Mouse (Mus musculus) midbrain, embryonic 15.5 days (tissue): Measurements from ENCODE around the gene Arid2. TPM values are rescaled to one million over a fixed set of nuclear protein-coding genes. Genes with fewer than 3 reads are reported as not detected.

Experiments used
- ATAC-seq: fragments of 200-750 bp; cut with Nextera tagmentation; replicated peaks from 2 replicates; pipeline ENCODE4 v1.8.0; 2017; ENCODE audit warnings: moderate TSS enrichment
- H3K27ac ChIP-seq: fragments of 300-500 bp; sonication (generic); 2 replicates; pipeline ENCODE4 v1.5.1; 2015; ENCODE audit warnings: mild to moderate bottlenecking, inconsistent platforms
- H3K27me3 ChIP-seq: fragments of 300-500 bp; sonication (generic); replicated peaks from 2 replicates; pipeline ENCODE4 v1.6.1; 2015; ENCODE audit warnings: inconsistent platforms
- H3K36me3 ChIP-seq: fragments of 300-500 bp; sonication (generic); replicated peaks from 2 replicates; pipeline ENCODE4 v1.6.1; 2015; ENCODE audit warnings: inconsistent platforms
- H3K4me1 ChIP-seq: fragments of 300-500 bp; sonication (generic); 2 replicates; pipeline ENCODE4 v1.6.1; 2015; ENCODE audit warnings: inconsistent platforms
- H3K4me2 ChIP-seq: fragments of 300-500 bp; sonication (generic); 2 replicates; pipeline ENCODE4 v1.6.1; 2015; ENCODE audit warnings: inconsistent platforms, mild to moderate bottlenecking, moderate library complexity
- H3K4me3 ChIP-seq: fragments of 300-500 bp; sonication (generic); 2 replicates; pipeline ENCODE4 v1.5.1; 2015; ENCODE audit warnings: mild to moderate bottlenecking, inconsistent platforms
- H3K9ac ChIP-seq: fragments of 300-500 bp; sonication (generic); 2 replicates; pipeline ENCODE4 v1.6.1; 2015; ENCODE audit warnings: mild to moderate bottlenecking, inconsistent platforms
- H3K9me3 ChIP-seq: fragments of 300-500 bp; sonication (generic); 2 replicates; pipeline ENCODE4 v1.6.1; 2016; ENCODE audit warnings: inconsistent platforms
- WGBS: fragments of 180-500 bp; shearing (Covaris S2); methylation state at CpG from one replicate; pipeline ENCODE4 v1.1.7; 2015; ENCODE audit warnings: mixed read lengths; 5-methylcytosine and 5-hydroxymethylcytosine counted together
- polyA plus RNA-seq: library from polyadenylated mRNA; unstranded; fragments of >200 nt; fragmentation: Nextera tagmentation; extraction: Ambion mirVana; gene quantifications from 2 replicates; pipeline ENCODE4 v1.2.1, GENCODE M21; 2015

Gene Arid2
- polyA plus RNA-seq, 1 experiment from 2014 or later = 22.9 TPM

DNA sequence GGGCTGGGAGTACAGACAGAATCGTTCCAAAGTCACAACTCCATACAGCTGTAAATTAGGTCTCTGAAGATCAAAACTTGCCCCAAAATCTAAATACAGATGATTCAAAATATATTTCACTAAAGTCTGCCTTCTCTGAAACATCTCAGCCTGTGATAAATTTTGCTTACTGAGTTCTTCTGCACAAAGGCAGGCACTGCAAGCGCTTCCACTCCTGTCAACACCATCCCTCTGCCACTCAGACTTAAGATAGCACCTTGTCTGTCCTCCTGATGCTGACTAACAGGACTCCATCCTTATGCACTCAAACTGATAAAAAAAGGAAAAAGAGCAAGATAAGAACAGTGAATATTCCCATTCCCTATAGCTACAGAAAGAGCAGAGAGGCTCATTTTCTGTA, 13.0 kb upstream of the Arid2 start:
- 98% methylated on average over 2 of the region's 2 CpGs for WGBS

DNA sequence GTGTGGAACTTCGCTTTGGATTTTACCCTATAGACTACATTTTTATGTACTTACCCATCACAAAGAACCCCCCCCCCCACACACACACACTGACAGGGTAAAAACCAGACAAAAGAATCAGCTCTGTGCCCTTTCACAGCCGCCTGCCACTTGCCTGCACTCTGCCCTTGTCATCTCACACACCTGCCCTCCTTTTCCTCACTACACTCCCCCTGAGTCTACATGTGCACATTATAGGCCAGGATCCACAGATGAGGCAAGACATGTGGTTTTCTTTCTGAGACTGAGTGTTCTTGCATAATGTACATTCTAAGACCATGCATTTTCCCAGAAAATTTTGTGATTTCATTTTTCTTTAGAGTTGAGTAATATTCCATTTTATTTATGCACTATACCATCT, 12.1 kb upstream of the Arid2 start:
- Histone ChIP-seq H3K27ac (no peak overlapping the region), H3K9me3 (no peaks in the 10 kb centered on the region), H3K36me3 (peaks cover 12% of the 10 kb centered on the region; the same call in 1 of the 2 replicates), H3K9ac (no peak overlapping the region), H3K4me1 (peaks cover 9% of the 10 kb centered on the region), H3K27me3 (no peaks in the 10 kb centered on the region), H3K4me3 (no peak overlapping the region), H3K4me2 (no peak overlapping the region)
- ATAC-seq = no peak
- WGBS = 78% methylated on average over 2 of the region's 2 CpGs

More for the DNA sequence above, 13.0 kb upstream of the Arid2 start:
- Histone ChIP-seq H3K27ac (no peak overlapping the region), H3K4me1 (peaks cover 9% of the 10 kb centered on the region), H3K4me2 (no peak overlapping the region), H3K4me3 (no peak overlapping the region), H3K36me3 (peaks cover 12% of the 10 kb centered on the region; the same call in 1 of the 2 replicates), H3K9me3 (no peaks in the 10 kb centered on the region), H3K9ac (no peak overlapping the region), H3K27me3 (no peaks in the 10 kb centered on the region)
- no peak for ATAC-seq

- no peak for ATAC-seq
- H3K9me3 ChIP-seq = no peaks in the 10 kb centered on the region
- H3K4me1 ChIP-seq = peaks cover 12% of the 10 kb centered on the region
- H3K27me3 ChIP-seq = no peaks in the 10 kb centered on the region
- H3K9ac ChIP-seq = no peak overlapping the region
- peaks cover 12% of the 10 kb centered on the region; the same call in 1 of the 2 replicates for H3K36me3 ChIP-seq
- no peak overlapping the region for H3K4me2 ChIP-seq
- no peak overlapping the region for H3K27ac ChIP-seq
- no peak overlapping the region for H3K4me3 ChIP-seq
- 91% methylated on average over 9 of the region's 9 CpGs for WGBS
These were observed 11.4 kb upstream of the Arid2 start for GRCm38 (mm10) chr15:96275810-96276493.

DNA sequence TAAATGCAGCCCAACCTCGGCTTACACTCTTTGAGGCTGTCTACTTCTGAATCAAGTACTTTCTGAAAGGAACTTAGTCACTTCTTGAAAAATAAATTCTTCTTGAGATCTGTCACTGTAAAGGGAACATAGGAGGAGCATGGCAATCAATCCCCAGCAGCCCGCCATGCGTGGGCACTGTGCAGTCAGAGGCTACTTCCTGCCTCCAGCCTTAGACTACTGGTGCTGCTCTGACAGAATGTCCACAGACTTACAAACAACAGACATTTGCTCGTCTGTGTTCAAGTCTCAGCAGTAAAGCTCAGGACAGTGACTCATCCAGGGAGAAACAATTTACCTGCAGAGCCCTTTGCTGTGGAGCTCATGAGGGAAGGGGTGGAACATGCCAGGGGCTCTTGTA, 10.3 kb upstream of the Arid2 start:
- Histone ChIP-seq H3K9me3 (no peaks in the 10 kb centered on the region), H3K4me1 (peaks cover 23% of the 10 kb centered on the region), H3K27me3 (no peaks in the 10 kb centered on the region), H3K4me2 (no peak overlapping the region), H3K4me3 (no peak overlapping the region), H3K9ac (no peak overlapping the region), H3K27ac (no peak overlapping the region), H3K36me3 (peaks cover 12% of the 10 kb centered on the region; the same call in 1 of the 2 replicates)
- 87% methylated on average over 4 of the region's 4 CpGs for WGBS
- no peak for ATAC-seq

DNA sequence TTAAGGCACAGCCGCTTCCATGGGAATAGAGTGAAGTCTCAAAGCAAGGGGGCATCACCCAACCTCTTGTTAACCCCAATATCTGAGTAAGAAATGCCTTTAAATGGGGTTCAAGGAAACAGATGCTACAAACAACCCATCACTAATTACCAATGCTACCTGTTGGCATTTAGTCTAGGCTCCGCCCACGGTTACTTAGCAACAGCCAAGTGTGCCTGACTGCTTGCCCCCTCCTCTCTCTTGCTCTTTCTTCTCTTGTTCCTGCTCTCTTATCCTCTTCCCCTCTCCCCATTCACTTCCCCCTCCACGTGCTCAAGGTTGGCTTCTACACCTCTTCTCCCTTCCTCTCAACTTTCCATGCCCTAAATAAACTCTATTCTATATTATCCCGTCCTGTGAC, 6.1 kb upstream of the Arid2 start:
- H3K4me1 ChIP-seq = peaks cover 32% of the 10 kb centered on the region
- H3K9me3 ChIP-seq = no peaks in the 10 kb centered on the region
- no peak overlapping the region for H3K27ac ChIP-seq
- H3K36me3 ChIP-seq = peaks cover 8% of the 10 kb centered on the region; the same call in 1 of the 2 replicates
- H3K27me3 ChIP-seq = no peaks in the 10 kb centered on the region
- no peak overlapping the region for H3K4me3 ChIP-seq
- 79% methylated on average over 5 of the region's 5 CpGs for WGBS
- H3K4me2 ChIP-seq = peak overlapping the region; percentile 87
- ATAC-seq = no peak
- H3K9ac ChIP-seq = no peak overlapping the region

GRCm38 (mm10) chr15:96283141-96283540, 4.2 kb upstream of the Arid2 start:
- H3K4me2 ChIP-seq = peak overlapping the region; percentile 87
- peak overlapping the region; percentile 68 for H3K4me3 ChIP-seq
- peak overlapping the region; percentile 37; the same call in 1 of the 2 replicates for H3K9ac ChIP-seq
- no peak for ATAC-seq
- H3K36me3 ChIP-seq = 0 out of 2 replicates have a peak, but pooled peaks cover 3% of the 10 kb centered on the region
- 34% methylated on average over 8 of the region's 8 CpGs for WGBS
- H3K27ac ChIP-seq = peak overlapping the region; percentile 100
- no peaks in the 10 kb centered on the region for H3K27me3 ChIP-seq
- H3K9me3 ChIP-seq = no peaks in the 10 kb centered on the region
- peaks cover 28% of the 10 kb centered on the region for H3K4me1 ChIP-seq

- peak overlapping the region; percentile 68 for H3K4me3 ChIP-seq
- H3K9ac ChIP-seq = peak overlapping the region; percentile 79
- no peaks in the 10 kb centered on the region for H3K27me3 ChIP-seq
- peaks cover 31% of the 10 kb centered on the region for H3K4me1 ChIP-seq
- peak overlapping the region; percentile 100 for H3K27ac ChIP-seq
- WGBS = 2% methylated on average over 11 of the region's 11 CpGs
- 0 out of 2 replicates have a peak, but pooled peaks cover under 1% of the 10 kb centered on the region for H3K36me3 ChIP-seq
- no peaks in the 10 kb centered on the region for H3K9me3 ChIP-seq
- peak overlapping the region; percentile 87 for H3K4me2 ChIP-seq
- no peak for ATAC-seq
These were observed 3.3 kb upstream of the Arid2 start for GRCm38 (mm10) chr15:96283920-96284431.

DNA sequence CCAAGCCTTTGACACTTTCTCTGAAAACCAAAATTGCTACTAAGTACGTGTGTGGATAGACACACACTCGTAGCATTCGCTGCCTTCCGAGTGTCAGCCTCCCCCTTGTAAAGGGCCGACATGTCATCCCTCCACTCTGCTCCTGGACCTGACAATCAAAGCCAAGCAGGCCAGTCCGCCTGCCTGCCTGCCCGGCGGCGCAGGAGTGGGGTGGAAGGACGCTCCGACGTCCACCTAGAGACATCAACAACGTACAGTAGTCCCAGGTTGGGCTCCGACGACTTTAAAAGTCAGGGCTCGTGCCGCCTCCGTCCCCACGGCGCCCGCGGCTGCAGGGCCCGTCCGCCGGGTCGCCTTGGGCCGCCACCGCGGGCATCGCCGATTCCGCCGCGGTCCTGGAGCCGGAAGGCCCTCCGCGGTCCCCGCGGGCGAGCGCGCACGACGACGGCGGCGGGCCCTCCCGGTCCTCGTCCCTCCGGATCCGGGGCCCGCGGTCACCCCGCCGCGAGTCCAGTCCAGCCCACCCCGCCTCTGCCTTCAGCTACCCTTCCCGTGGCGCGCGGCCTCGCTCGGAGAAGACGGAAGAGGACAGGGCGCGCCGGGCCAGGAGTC, 2.5 kb upstream of the Arid2 start:
- H3K36me3 ChIP-seq = no peaks in the 10 kb centered on the region
- H3K4me1 ChIP-seq = peaks cover 36% of the 10 kb centered on the region
- H3K4me3 ChIP-seq = peak overlapping the region; percentile 68
- H3K9me3 ChIP-seq = no peaks in the 10 kb centered on the region
- H3K27ac ChIP-seq = peak overlapping the region; percentile 100
- H3K9ac ChIP-seq = peak overlapping the region; percentile 79
- H3K4me2 ChIP-seq = peak overlapping the region; percentile 87
- WGBS = under 1% methylated on average over 48 of the region's 67 CpGs
- ATAC-seq = peak; percentile 42
- no peaks in the 10 kb centered on the region for H3K27me3 ChIP-seq

- Histone ChIP-seq H3K4me1 (peaks cover 39% of the 10 kb centered on the region), H3K4me3 (peak overlapping the region; percentile 68), H3K9ac (peak overlapping the region; percentile 79), H3K4me2 (peak overlapping the region; percentile 87), H3K27ac (peak overlapping the region; percentile 100), H3K9me3 (no peaks in the 10 kb centered on the region), H3K36me3 (no peaks in the 10 kb centered on the region), H3K27me3 (no peaks in the 10 kb centered on the region)
- peak; percentile 82 for ATAC-seq
- WGBS = under 1% methylated on average over 61 of the region's 64 CpGs
These were observed 1.8 kb upstream of the Arid2 start for GRCm38 (mm10) chr15:96285323-96286014.

- H3K4me3 ChIP-seq = peak overlapping the region; percentile 68
- peak overlapping the region; percentile 79 for H3K9ac ChIP-seq
- ATAC-seq = peak; percentile 83
- H3K27me3 ChIP-seq = no peaks in the 10 kb centered on the region
- H3K9me3 ChIP-seq = no peaks in the 10 kb centered on the region
- peak overlapping the region; percentile 87 for H3K4me2 ChIP-seq
- peak overlapping the region; percentile 100 for H3K27ac ChIP-seq
- H3K4me1 ChIP-seq = peaks cover 38% of the 10 kb centered on the region
- no peaks in the 10 kb centered on the region for H3K36me3 ChIP-seq
- WGBS = under 1% methylated on average over 72 of the region's 72 CpGs
These were observed 1.0 kb upstream of the Arid2 start for GRCm38 (mm10) chr15:96286015-96286934.

DNA sequence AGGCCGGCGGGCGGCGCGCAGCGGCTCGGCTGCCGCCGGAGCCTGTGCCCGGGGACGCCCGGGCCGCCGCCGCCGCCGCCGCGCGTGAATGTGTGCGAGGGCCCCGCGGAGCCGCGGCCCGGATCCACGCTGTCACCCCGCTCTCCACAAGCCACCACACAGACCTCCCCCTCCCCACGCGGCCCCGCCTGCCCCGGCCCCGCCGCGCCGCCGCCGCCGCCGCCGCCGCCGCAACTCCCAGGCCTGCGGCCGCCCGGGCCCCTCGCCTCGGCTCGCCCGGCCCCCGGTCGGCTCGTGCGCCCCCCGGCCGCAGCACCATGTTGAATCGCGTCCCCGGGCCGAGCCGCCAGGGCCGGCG, 404 bp upstream of the Arid2 start:
- H3K4me3 ChIP-seq = peak overlapping the region; percentile 68

More for the DNA sequence above, 404 bp upstream of the Arid2 start:
- Histone ChIP-seq H3K36me3 (no peaks in the 10 kb centered on the region), H3K4me1 (peaks cover 33% of the 10 kb centered on the region), H3K9me3 (no peaks in the 10 kb centered on the region), H3K27ac (peak overlapping the region; percentile 100), H3K9ac (peak overlapping the region; percentile 79), H3K4me2 (peak overlapping the region; percentile 87), H3K27me3 (no peaks in the 10 kb centered on the region)
- WGBS = under 1% methylated on average over 35 of the region's 63 CpGs
- peak; percentile 67 for ATAC-seq
